Mouse (Mus musculus) E14TG2a.4 (cell line): ENCODE results near the gene Gpr146.

Source experiments
- H3K27me3 ChIP-seq: 2 replicates; pipeline ENCODE4 v1.6.1; 2014; ENCODE audit warnings: low read length, control low read depth; ENCODE audit not compliant: insufficient read depth
- H3K36me3 ChIP-seq: 2 replicates; pipeline ENCODE4 v1.6.1; 2014; ENCODE audit warnings: low read length, control low read depth; ENCODE audit not compliant: insufficient read depth
- H3K4me1 ChIP-seq: replicated peaks from 2 replicates; pipeline ENCODE4 v1.6.1; 2014; ENCODE audit warnings: low read depth, low read length, control low read depth
- H3K4me3 ChIP-seq: replicated peaks from 2 replicates; pipeline ENCODE4 v1.5.1; 2014; ENCODE audit warnings: mild to moderate bottlenecking, low read length
- H3K9me3 ChIP-seq: 2 replicates; pipeline ENCODE4 v1.6.1; 2014; ENCODE audit warnings: low read length, control low read depth
- CTCF ChIP-seq: conservative IDR thresholded peaks from 2 replicates; pipeline ENCODE4 v1.5.1; 2014; ENCODE audit warnings: low read length
- NANOG ChIP-seq: IDR thresholded peaks from 2 replicates; pipeline ENCODE4 v1.6.1; 2014; ENCODE audit warnings: borderline replicate concordance, low read length, mixed read lengths
- POU5F1 ChIP-seq: IDR thresholded peaks from 2 replicates; pipeline ENCODE4 v1.6.1; 2014; ENCODE audit warnings: low read length, borderline replicate concordance

Gpr146 gene

GRCm38 (mm10) chr5:139366484-139366883 is 11.0 kb upstream of the Gpr146 start:
- Histone ChIP-seq H3K4me3 (peak overlapping the region; percentile 62), H3K36me3 (peaks cover 39% of the 10 kb centered on the region), H3K27me3 (no peaks in the 10 kb centered on the region), H3K9me3 (no peaks in the 10 kb centered on the region), H3K4me1 (peaks cover 81% of the 10 kb centered on the region)
- no peak for TF ChIP-seq CTCF

GRCm38 (mm10) chr5:139367884-139368458 is 9.5 kb upstream of the Gpr146 start:
- TF ChIP-seq POU5F1: no peak
- no peak for TF ChIP-seq NANOG
- no peak for TF ChIP-seq CTCF
- Histone ChIP-seq H3K9me3 (no peaks in the 10 kb centered on the region), H3K4me1 (peaks cover 88% of the 10 kb centered on the region), H3K4me3 (no peak overlapping the region), H3K36me3 (peaks cover 25% of the 10 kb centered on the region), H3K27me3 (no peaks in the 10 kb centered on the region)

GRCm38 (mm10) chr5:139368638-139369320 is 8.7 kb upstream of the Gpr146 start:
- no peaks in the 10 kb centered on the region for H3K9me3 ChIP-seq
- H3K4me1 ChIP-seq: peaks cover 91% of the 10 kb centered on the region
- peaks cover 18% of the 10 kb centered on the region for H3K36me3 ChIP-seq
- no peaks in the 10 kb centered on the region for H3K27me3 ChIP-seq
- TF ChIP-seq CTCF (no peak), NANOG (no peak), POU5F1 (no peak)
- no peak overlapping the region for H3K4me3 ChIP-seq

DNA sequence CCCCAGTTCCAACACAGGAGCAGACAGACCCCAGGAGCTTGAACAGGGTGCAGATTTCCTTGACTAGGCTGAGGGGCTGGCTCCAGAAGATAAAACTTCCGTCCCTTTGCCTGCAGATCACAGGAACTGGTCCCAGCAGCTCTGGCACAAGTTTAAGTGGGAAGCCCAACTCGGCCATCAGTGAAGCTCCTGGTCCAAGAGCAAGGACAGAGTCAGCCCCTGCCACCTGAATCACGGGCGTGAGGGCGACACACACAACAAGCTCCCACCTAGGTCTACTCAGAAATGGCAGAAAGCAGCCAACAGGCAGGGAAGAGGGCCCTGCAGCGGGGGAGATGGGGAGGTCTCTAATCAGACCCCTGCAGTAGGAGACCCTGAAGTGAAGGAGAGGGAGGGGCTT is 7.2 kb upstream of the Gpr146 start:
- Histone ChIP-seq H3K9me3 (no peaks in the 10 kb centered on the region), H3K27me3 (no peaks in the 10 kb centered on the region), H3K4me3 (peak overlapping the region; percentile 13; the same call in 1 of the 2 replicates), H3K36me3 (peaks cover 21% of the 10 kb centered on the region; the same call in 1 of the 2 replicates), H3K4me1 (peaks cover 91% of the 10 kb centered on the region)
- no peak for TF ChIP-seq POU5F1

- Histone ChIP-seq H3K4me1 (peaks cover 92% of the 10 kb centered on the region), H3K27me3 (no peaks in the 10 kb centered on the region), H3K36me3 (peaks cover 26% of the 10 kb centered on the region; the same call in 1 of the 2 replicates), H3K4me3 (peak overlapping the region; percentile 79), H3K9me3 (no peaks in the 10 kb centered on the region)
- TF ChIP-seq POU5F1 (no peak), NANOG (no peak), CTCF (no peak)
Observed at GRCm38 (mm10) chr5:139371118-139371517, 6.4 kb upstream of the Gpr146 start.

- TF ChIP-seq NANOG (no peak), POU5F1 (no peak), CTCF (no peak)
- H3K9me3 ChIP-seq: no peaks in the 10 kb centered on the region
- peak overlapping the region; percentile 79 for H3K4me3 ChIP-seq
- H3K36me3 ChIP-seq: peaks cover 26% of the 10 kb centered on the region; the same call in 1 of the 2 replicates
- no peaks in the 10 kb centered on the region for H3K27me3 ChIP-seq
- peaks cover 85% of the 10 kb centered on the region for H3K4me1 ChIP-seq
Observed at GRCm38 (mm10) chr5:139371631-139372401, 5.7 kb upstream of the Gpr146 start.

GRCm38 (mm10) chr5:139373126-139373525 is 4.4 kb upstream of the Gpr146 start:
- H3K36me3 ChIP-seq: peaks cover 37% of the 10 kb centered on the region
- no peaks in the 10 kb centered on the region for H3K27me3 ChIP-seq
- no peak overlapping the region for H3K4me3 ChIP-seq
- H3K9me3 ChIP-seq: no peaks in the 10 kb centered on the region
- H3K4me1 ChIP-seq: peaks cover 84% of the 10 kb centered on the region
- no peak for TF ChIP-seq NANOG
- TF ChIP-seq POU5F1: no peak
- no peak for TF ChIP-seq CTCF

DNA sequence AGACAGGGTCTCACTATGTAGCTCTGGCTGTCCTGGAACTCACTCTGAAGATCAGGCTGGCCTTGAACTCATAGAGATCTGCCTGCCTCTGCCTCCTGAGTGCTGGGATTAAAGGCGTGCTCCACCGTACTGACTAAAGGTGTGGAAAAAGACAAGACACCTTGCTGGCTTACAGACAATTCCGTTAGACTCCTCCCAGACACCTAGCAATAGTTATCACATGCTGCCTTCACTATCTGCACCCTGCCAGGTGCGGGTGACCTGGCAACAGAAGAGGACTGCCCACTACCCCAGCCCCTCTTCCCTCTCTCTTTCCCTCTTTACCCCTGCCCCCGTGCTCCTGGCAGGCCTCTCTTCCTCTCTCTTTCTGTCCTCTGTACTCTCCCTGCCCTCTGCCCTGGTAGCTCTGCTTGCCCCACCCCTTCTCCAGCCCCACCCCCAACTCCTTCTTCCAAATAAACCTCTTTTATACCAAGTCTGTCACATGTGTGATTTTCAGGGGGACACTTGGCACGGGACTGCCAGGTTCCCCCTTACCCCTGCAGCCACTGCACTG is 3.5 kb upstream of the Gpr146 start:
- TF ChIP-seq NANOG (no peak), POU5F1 (no peak), CTCF (no peak)
- Histone ChIP-seq H3K36me3 (peaks cover 30% of the 10 kb centered on the region), H3K9me3 (no peaks in the 10 kb centered on the region), H3K4me3 (no peak overlapping the region), H3K4me1 (peaks cover 84% of the 10 kb centered on the region), H3K27me3 (no peaks in the 10 kb centered on the region)

GRCm38 (mm10) chr5:139374841-139375240 is 2.7 kb upstream of the Gpr146 start:
- peaks cover 29% of the 10 kb centered on the region for H3K36me3 ChIP-seq
- H3K9me3 ChIP-seq: no peaks in the 10 kb centered on the region
- H3K4me1 ChIP-seq: peaks cover 86% of the 10 kb centered on the region
- no peak for TF ChIP-seq NANOG
- TF ChIP-seq POU5F1: no peak
- TF ChIP-seq CTCF: no peak
- no peak overlapping the region for H3K4me3 ChIP-seq
- H3K27me3 ChIP-seq: no peaks in the 10 kb centered on the region
